Mouse (Mus musculus) spleen, postnatal 14 days (tissue): ENCODE data around the gene Parp2.
A peak's percentile ranks its signal among the peaks of the same experiment; 100 is the strongest.
"Not testable (repeated sequence)": the region's sequence is repeated elsewhere in the genome, so short reads cannot be mapped to it uniquely, and the experiment has no call there.

Experiments used
- DNase-seq, 2 experiments: peaks; one replicate each; pipeline ENCODE4 v3.0.0; 2021 to 2022; ENCODE audit warnings: low spot score in 2 of 2

Parp2 gene

DNA sequence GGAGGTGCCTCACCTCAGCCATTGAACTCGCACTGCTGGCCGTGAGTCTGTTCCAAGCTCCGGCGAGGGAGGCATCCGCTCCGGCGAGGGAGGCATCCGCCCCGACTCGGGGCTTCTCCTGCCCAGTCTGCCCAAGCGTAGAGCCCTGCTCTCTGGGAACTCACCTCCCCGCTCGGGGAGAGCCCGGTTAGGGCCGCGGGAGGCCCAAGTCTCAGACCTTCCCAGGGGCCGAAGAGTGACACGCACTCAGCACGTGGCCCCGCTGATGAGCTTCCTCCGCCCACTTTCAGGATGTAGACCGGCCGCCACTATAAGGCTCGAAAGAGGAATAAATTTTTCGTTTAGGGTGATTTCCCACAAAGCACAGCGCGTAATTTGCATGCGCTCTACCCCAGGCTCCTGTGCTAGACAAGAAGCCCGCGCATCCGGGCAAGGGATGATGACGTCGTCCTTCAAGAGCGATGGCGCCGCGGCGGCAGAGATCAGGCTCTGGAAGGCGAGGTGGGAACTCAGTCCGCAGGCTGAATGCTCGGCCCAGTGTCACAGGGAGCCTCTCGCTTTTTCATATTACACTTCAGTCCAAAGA, at the start of gene Parp2, which contains the start of gene Ccnb1ip1:
TSS of gene Parp2 (plus strand) at position 355 of the 586 bp plus-strand sequence.
TSS of gene Ccnb1ip1 (minus strand) at position 246 of the 586 bp plus-strand sequence.
- peak; percentile 92 to 96 for DNase-seq

DNA sequence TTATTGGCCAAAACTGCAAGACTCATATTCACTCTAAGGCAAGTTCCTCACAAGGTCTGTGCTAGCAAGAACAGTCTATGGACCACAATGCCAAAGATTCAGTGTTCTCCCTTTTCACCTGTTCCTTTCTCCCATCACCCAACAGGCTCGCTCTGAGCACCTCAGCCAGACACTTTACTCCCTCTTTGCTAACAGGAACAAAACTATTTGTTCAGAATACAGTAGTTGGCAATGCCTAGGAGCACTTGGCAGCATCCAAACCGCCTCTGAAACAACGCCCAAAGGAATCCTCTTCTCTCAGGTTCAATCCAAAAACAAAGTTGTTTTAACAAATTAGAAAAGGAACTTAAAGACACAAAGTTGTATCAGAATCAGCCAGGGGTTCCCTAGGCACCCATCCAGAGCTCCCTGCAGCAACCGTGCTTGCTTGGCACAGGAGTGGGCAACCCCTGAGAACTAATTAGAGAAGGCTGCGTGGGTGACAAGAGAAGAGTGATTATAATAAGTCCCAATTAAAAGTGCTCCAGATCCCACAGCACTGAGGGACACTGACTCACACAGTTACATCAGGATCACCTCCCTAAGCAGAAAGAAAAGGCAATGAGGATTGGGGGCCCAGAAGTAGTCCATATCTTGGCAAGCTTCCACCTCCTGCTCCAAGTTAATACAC, 49.1 kb upstream of the Parp2 start:
- DNase-seq = no peak

DNA sequence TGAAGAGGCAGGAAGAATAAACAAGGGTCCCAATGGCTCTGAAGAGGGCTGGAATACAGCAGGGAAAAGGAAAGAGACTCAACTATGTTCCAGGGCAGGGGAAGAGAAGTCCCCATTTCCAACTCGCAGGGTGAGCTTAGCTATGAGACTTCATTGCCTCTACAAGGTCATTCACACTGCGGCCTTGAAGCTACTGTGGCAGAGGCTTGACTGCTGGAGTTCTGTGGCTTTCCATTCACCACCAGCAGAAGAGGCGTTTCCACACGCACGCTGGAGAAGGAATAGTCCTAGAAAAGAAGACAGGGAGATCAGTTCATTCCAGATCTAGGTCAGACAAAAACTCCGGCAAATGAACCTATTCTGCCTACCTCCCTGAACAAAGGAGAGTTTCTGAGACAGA, 41.9 kb upstream of the Parp2 start:
- no peak for DNase-seq

DNA sequence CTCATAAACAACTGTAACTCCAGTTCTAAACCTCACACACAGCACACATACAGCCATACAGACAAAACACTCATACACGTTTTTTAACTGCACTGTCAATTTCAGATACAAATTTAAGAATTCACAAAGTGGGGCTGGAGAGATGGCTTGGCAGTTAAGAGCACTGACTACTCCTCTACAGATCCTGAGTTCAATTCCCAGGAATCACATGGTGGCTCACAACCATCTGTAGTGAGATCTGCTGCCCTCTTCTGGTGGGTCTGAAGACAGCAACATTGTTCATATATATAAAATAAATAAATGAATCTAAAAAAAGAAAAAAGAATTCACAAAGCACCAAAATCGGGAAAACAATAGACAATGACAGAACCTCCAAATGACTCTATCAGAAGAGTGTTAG, 36.3 kb upstream of the Parp2 start:
- no peak for DNase-seq

DNA sequence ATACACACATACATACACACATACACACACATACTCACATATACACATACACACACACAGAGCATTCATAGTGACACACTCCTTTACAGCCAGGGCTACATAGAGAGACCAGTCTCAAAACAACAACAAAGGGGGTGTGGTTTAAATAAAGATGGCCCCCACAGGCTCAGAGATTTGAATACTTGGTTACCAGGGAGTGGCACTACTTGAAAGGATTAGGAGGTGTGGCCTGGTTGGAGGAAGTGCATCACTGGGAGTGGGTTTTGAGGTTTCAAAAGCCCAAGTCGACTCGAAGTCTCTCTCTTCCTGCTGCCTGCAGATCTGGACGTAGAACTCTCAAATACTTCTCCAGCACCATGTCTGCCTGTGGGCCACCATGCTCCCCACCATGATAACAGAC, 25.5 kb upstream of the Parp2 start:
- DNase-seq = no peak

DNA sequence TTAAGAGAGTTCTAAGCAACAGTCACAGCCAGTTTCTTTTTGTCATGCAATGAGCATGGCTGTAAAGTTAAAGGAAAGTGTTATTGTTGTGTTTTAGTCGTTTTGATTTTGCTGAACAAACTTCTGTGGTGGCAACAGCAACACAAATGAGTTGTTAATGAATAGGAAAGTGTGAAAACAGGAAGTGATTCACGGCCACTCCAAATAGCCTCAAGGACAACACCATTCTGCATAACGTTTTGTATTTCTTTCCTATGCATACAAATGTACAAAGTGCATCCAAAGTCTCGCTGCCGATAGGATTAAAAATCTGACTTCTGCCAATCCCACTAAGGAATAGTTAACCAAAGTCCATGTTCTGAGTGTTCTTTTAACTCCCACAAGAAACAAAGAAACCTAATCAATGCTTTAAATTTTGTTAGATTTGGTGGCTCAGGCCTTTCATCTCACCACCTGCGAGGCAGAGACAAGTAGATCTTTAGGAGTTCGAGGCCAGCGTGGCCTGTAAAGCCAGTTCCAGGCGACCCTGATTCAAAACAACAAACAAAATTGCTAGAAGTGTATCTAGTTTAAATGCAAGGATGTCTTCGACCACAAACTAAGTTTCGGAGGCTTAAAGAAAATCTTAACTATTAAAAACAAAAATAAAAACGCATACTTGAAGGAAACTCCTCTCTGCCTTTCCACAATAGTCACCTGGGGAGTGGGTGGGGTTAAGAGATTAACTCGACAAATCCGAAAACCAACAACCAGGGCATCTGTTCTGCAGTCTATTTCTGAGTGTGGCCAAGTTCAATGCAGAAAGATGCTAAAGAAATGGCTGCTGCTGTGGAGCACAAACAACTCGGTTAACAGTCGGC, 23.0 kb upstream of the Parp2 start:
- DNase-seq = no peak

DNA sequence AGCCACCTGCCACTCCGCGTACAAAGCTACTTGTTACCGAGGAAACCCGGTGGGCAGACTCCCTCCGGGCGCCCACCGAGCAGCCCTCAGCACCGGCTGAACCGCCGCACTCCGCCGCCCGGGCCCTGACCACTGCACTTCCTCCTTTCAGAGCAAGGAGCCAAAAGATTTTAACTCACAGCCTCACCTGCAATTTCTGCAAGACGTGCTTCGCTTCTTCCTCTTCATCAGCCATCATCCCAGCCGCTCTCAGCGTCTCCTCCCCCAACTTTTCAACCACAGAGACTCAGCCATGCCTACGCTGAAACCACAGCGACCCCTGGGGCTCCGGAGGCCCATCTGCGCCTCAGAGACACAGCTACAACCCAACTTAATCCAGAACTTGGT, 22.4 kb upstream of the Parp2 start, which contains the start of gene Ttc5:
TSS of gene Ttc5 (minus strand) at position 269 of the 387 bp plus-strand sequence.
- DNase-seq = peak; percentile 87 to 94

DNA sequence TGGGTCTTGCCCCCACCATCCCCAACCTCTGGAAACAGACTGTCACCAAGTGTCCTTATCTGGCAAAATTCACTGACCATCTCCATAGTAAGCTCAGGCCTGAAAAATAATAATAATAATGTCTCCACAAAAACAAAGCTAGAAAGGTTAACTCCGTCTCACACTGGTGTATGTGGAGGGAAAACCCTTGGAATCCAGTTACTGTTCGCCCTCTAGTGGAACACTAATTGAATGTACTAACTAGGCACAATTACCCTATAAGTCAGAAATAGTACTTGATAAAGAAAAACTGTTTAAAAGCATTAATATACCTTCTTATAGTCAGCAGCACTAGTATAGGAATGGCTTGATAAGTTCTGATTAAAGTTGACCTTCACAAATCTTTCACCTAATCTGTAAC, 19.5 kb upstream of the Parp2 start:
- no peak for DNase-seq

DNA sequence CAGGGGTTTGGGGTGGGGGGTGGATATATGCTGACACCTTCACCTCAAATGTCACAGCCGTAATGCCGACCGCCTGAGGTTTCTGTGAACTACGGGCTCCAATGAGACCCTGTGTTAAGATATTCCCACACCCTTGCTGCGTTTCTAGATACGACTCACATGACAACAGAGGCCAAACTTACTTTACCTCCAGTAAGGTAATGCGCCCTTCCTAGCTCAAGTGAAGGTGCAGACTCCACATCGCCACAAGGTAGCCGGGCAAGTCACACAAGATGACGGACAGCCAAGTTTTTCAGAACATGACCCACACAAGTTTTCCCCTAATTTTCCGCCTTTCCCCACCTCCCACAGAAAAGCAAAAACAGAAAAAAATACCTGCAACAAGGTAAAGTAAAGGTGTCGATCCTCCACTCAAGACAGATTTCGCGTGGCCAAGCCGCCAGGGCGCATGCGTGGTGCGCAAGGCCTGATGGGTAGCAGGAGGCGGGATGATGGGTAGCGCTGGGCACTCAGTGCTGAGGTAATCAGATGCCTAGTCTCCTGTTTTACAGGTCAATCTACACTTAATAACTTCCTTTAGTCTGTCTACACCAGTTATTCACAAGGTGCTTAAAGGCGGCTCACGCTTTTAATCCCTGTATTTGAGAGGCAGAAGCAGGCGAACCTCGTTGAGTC, 12.2 kb upstream of the Parp2 start:
- DNase-seq = no peak

DNA sequence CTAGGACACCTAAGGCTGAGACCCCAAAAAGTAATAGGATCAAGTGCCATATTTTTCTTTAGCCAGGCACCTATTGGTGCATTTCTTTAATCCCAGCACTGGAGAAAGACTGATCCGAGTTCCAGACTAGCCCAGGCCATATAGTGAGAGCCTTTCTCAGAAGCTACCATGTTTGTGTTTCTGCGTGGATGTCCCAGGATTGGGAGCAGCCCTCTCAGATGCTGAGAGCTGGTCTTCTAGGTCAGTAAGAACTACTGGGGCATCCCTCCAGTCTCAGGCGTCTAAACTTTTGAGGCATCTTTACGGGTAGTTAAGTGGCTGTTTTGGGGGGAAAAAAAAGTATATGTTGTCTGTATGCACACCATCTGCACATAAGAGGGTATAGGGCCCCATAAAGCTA, 11.7 kb upstream of the Parp2 start:
- no peak for DNase-seq

DNA sequence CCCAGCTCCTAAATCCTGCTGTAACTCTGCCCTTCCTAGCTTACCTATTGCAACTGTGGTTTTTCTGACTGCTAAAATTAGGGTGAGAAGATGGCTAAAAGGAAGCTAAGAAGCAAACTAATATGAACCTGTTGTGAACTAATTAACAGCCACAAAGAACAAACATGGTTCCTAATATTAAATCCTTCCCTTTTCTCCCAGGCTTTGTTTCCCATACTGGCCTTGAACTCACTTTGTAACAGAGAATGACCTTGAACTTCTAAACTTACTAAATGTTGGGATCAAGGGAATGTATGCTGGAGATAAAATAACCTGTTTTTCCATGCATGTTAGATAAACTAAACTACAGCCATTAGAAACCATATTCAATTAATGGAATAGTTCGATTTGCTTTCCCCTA, 11.2 kb upstream of the Parp2 start:
- no peak for DNase-seq

DNA sequence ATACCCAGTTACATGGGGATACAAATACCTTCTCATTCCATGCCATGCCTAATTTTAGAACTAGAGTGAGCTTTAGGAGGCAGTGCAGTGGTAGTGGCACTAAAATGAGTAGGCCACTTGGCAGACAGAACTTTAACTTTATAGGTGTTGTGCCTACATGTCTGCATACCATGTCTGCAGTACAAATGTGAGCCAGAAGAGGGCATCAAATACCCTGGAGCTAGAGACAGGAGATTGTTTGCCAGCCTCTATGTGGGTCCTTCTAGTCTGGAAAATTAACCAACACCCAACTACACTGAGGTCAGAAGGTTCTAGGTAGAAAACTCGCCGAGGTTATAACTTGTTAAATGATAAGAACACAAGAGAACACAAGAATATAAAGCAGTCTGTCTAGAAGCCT, 9.1 kb upstream of the Parp2 start:
- peak in 1 of 2 experiments; percentile 19 for DNase-seq

DNA sequence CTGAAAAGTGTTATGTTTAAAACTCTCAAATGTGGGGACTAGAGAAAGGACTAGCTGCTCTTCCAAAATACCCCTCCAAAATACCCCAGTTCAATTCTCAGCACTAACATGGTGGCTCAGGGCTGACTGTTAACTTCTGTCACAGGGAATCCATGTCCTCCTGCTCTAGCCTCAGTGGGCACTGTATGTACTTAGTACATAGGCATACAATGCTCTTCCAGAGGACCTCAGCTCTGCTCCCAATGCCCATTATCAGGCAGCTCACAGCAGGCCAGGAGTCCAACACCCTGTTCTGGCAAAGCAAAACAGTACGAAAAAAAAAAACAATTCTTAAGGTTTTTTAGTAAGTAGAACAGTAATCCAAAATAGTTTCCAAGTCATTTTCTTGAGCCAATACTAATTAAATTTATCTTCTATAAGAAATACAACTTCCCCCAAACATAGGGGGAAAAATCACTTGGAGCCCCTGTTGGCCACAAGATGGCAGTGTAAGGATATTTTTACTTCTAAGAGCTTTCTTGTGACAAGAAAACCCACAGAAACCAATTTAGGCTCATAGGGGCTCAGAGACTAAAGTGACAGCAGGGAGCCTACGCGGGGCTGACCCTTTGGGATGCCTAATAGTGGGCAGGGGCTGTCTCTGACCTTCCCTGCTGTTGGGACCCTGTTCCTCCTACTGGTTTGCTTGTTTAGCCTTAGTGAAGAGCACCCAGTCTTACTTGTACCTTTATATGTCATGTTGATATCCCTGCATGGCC, 8.0 kb upstream of the Parp2 start:
- DNase-seq = peak in 1 of 2 experiments; percentile 17

DNA sequence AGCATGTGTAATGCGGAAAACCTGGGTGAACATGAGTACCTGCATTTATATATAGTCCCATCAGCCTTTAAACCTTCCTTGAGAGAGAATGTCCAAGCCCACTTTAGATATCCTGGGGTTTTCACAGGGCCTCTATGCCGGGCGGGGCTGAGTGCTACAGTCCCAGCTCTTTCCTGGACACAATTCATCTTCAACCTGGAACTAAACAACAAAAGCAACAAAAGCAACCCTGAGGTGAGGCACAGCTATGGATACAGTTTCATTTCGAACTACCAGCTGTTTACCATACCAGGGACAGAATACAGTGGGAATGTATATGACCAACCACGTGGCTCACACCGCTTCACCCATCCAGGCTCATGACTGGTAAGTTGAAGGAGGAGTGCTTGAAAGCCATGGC, 5.2 kb upstream of the Parp2 start:
- DNase-seq = no peak

DNA sequence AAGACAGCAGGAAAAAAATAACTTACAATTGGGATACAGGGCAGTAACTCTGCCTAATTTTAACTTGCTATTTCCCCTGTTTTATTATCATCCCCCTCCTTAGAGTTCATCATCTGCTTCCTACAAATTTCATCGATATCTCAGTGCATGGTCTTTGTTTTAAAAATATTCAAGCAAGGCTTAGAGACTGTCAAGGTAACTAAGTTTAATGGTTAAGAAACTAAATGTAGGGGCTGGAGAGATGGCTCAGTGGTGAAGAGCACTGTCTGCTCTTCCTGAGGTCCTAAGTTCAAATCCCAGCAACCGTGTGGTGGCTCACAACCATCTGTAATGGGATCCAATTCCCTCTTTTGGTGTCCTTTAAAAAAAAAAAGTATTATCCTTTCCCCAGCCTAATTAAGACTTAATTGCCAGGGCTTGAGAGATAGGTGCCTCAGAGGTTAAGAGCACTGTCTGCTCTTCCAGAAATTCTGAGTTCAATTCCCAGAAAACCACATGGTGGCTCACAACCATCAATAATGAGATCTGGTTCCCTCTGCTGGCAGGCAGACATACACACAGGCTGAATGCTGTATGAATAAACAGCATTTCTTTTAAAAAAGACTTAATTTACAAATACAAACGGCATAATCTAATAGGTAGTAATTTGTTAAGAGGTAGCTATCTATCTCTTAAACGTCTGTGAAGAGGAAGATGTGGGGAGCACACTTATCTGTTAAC, 4.6 kb upstream of the Parp2 start:
- DNase-seq = no peak

DNA sequence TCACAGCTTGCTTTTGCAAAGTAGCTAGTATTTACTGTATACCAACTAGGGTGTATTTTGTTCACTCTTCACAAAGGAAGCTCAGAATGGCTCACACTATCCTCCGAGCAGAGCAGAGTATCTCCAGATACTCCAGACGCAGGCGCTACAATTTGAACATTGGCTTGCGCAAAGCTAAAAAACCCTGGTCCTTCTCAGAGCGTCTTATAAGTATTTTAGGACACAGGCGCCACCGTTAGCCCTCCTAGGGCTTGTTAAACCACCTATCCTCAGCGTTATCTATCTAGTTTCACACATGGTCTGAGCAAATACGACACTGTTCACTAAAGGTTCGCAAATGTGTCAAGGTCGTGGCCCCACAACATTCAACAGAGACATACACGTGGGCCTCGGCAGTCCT, 3.0 kb upstream of the Parp2 start:
- DNase-seq = no peak

DNA sequence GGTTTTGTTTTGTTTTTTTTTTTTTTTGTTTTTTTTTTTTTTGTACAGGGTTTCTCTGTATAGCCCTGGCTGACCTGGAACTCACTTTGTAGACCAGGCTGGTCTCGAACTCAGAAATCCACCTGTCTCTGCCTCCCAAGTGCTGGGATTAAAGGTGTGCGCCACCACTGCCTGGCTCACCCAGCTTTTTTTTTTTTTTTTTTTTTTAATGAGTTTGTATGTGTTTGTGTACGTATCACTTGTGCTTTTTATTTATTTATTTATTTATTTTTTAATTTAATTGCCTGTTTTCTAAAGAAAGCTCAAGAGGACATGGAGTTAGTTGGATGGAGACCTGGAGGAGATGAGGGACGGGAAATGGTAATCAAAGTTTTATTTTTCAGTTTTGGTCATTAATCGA, 1.2 kb upstream of the Parp2 start:
- not testable (repeated sequence) for DNase-seq

DNA sequence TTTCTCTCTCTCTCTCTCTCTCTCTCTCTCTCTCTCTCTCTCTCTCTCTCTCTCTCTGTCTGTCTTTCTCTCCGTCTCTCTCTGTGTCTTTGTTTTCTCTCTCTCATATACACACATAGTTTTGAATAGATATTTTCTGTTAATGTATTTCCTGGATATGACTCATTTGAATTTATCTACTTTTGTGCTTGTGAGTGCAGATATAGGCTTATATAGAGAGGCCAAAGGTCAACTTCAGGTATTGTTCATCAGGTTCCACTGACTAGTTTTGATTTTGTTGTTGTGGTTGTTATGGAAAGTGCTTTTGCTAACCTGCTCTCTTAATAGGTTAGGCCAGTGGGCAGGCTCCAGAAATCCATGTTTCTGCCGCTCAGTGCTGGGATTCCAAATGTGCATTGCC, 5.4 kb downstream of the Parp2 start:
- no peak for DNase-seq

DNA sequence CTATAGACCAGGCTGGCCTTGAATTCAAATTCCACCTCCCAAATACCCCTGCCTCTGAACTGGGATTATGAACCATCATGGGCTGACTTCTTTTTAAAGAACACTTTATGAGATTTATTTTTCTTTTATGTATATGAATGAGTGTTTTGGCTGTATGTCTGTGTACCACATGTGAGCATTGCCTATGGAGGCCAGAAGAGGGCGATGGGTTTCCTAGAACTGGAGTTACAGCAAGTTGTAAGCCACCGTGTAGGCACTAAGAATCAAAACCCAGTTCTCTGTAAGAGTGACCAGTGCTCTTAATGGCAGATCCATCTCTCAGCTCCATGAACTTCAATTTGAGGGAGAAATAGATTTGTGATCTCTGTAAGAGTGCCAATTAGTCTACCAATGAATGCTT, 15.6 kb downstream of the Parp2 start:
- no peak for DNase-seq

DNA sequence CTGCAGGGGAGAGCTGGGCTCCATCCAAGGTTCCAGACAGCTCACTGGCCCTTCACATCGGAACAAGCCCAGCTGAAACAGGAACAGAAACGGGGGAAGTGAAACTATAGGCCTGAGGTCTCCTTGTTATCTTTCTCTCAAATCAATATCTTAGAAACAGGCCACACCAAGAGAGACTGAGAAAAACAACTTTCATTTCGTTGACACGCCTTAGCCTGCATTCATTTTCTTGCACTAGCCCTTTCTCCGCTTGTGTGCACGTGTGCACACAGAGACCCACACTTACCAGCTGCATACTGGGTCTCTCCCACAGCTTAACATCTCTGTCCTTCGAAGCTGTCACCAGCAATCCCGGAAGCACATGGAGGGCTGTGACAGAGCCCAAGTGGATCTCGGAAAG, 16.6 kb downstream of the Parp2 start:
- no peak for DNase-seq

DNA sequence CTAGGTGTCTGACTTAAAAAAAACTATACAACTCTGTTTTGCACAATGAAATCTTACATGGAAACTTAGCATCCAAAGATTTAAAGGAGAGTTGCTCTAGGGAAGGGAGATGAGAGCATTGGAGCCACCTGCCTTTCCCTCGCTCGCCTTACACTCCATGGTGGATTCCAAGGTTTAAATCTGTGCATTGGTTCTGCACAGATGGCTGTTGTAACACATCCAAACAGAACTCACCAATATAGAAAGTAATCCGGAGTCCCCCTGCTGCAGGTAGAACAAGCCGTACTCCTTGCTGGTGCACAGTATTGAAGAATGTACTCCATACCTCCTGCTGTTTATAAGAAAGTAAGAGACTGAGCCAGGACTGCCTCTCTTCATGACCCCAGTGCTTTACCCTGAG, 18.9 kb downstream of the Parp2 start:
- DNase-seq = no peak
